Mouse (Mus musculus) heart, embryonic 16.5 days (tissue): ENCODE measurements around the gene Mcpt2. TPM values are rescaled to one million over a fixed set of nuclear protein-coding genes. Genes with fewer than 3 reads are reported as not detected.
"Not testable (repeated sequence)": the region's sequence is repeated elsewhere in the genome, so short reads cannot be mapped to it uniquely, and the experiment has no call there.

Experiments used
- ATAC-seq: fragments of 200-750 bp; cut with Nextera tagmentation; replicated peaks from 2 replicates; pipeline ENCODE4 v1.8.0; 2017; ENCODE audit warnings: moderate number of reproducible peaks; ENCODE audit not compliant: insufficient read depth, low FRiP score; ENCODE audit errors: extremely low read depth
- H3K27ac ChIP-seq: fragments of 300-500 bp; sonication (generic); 2 replicates; pipeline ENCODE4 v1.5.1; 2014; ENCODE audit warnings: mild to moderate bottlenecking, low read length, control low read depth, moderate library complexity
- H3K27me3 ChIP-seq: fragments of 300-500 bp; sonication (generic); 2 replicates; pipeline ENCODE4 v1.6.1; 2014; ENCODE audit warnings: low read length, mixed read lengths; ENCODE audit not compliant: control insufficient read depth, insufficient read depth
- H3K36me3 ChIP-seq: fragments of 300-500 bp; sonication (generic); 2 replicates; pipeline ENCODE4 v1.6.1; 2014; ENCODE audit not compliant: control insufficient read depth, insufficient read depth
- H3K4me1 ChIP-seq: fragments of 300-500 bp; sonication (generic); 2 replicates; pipeline ENCODE4 v1.6.1; 2014; ENCODE audit warnings: low read length, mixed read lengths; ENCODE audit not compliant: control insufficient read depth, insufficient read depth
- H3K4me2 ChIP-seq: fragments of 300-500 bp; sonication (generic); 2 replicates; pipeline ENCODE4 v1.6.1; 2014; ENCODE audit warnings: low read depth, mild to moderate bottlenecking, control low read depth, low read length
- H3K4me3 ChIP-seq: fragments of 300-500 bp; sonication (generic); 2 replicates; pipeline ENCODE4 v1.5.1; 2014; ENCODE audit warnings: mild to moderate bottlenecking, control low read depth, low read length
- H3K9ac ChIP-seq: fragments of 300-500 bp; sonication (generic); 2 replicates; pipeline ENCODE4 v1.6.1; 2014; ENCODE audit warnings: low read length, control low read depth
- H3K9me3 ChIP-seq: fragments of 300-500 bp; sonication (generic); replicated peaks from 2 replicates; pipeline ENCODE4 v1.6.1; 2016; ENCODE audit warnings: low read length; ENCODE audit not compliant: control insufficient read depth
- WGBS: fragments of 180-500 bp; shearing (Covaris S2); extraction: QIAGEN DNeasy Blood & Tissue Kit; methylation state at CpG from one replicate; pipeline ENCODE4 v1.1.7; 2014; 5-methylcytosine and 5-hydroxymethylcytosine counted together
- polyA plus RNA-seq: library from polyadenylated mRNA; unstranded; fragments of >200 nt; fragmentation: Nextera tagmentation; extraction: Ambion mirVana; gene quantifications from 2 replicates; pipeline ENCODE4 v1.2.1, GENCODE M21; 2015

The Mcpt2 gene
- not detected in 2 replicates for polyA plus RNA-seq

DNA sequence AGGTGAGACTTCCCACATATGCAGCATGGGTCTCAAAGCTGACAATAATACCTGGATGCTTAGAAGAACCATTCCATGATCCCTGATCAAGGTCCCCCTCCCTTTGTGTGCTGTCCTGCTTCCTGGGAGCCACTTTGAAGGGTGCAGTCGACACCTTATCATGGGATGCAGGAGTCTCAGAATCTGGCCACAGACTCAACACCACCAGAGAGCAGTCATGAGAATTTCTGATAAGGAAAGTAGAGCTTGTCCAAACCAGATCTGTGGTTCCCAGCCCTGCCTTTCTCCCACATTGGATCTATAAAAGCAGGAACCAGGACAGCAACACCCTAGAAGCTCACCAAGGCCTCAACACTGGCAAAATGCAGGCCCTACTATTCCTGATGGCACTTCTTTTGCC, at the start of gene Mcpt2:
Gene Mcpt2 (plus strand): TSS at position 250 of the 400 bp plus-strand sequence.
- H3K4me3 ChIP-seq, H3K27ac ChIP-seq, ATAC-seq, H3K9ac ChIP-seq, H3K4me2 ChIP-seq, H3K4me1 ChIP-seq, H3K9me3 ChIP-seq, H3K36me3 ChIP-seq, H3K27me3 ChIP-seq: not testable (repeated sequence)
- WGBS, result 31% methylated on average over 1 of the region's 1 CpGs

DNA sequence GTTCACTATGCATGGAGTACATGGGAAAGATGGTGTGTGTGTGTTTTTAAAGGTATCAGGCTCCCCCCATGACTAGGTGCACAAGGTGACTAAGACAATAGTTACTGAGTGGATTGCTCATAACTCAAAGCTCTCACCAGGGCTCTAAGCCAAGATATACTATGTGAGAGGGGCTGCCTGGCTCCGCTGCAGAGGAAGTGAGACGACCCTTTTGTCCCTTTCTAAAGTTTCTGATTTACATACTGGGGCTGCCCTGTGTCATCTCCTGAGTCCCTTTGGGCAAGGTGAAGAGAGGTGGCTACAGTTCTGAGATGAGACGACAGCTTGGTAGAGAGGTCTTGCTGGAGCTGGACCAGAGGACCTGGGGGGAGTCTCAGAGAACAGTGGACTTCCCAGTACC, 28.7 kb upstream of the Mcpt2 start:
- Histone ChIP-seq H3K4me2 (no peak overlapping the region), H3K27me3 (no peaks in the 10 kb centered on the region), H3K4me3 (no peak overlapping the region), H3K9me3 (no peaks in the 10 kb centered on the region), H3K9ac (no peak overlapping the region), H3K36me3 (no peaks in the 10 kb centered on the region), H3K27ac (no peak overlapping the region), H3K4me1 (no peaks in the 10 kb centered on the region)
- WGBS, result 49% methylated on average over 3 of the region's 3 CpGs
- ATAC-seq, result no peak

- WGBS, result 77% methylated on average over 2 of the region's 2 CpGs
- H3K9ac ChIP-seq, result no peak overlapping the region
- H3K9me3 ChIP-seq, result no peaks in the 10 kb centered on the region
- H3K4me2 ChIP-seq, result no peak overlapping the region
- no peak overlapping the region for H3K27ac ChIP-seq
- no peak for ATAC-seq
- H3K4me1 ChIP-seq, result no peaks in the 10 kb centered on the region
- H3K27me3 ChIP-seq, result no peaks in the 10 kb centered on the region
- H3K36me3 ChIP-seq, result no peaks in the 10 kb centered on the region
- no peak overlapping the region for H3K4me3 ChIP-seq
Measured at GRCm38 (mm10) chr14:56013924-56014323, 27.9 kb upstream of the Mcpt2 start.

DNA sequence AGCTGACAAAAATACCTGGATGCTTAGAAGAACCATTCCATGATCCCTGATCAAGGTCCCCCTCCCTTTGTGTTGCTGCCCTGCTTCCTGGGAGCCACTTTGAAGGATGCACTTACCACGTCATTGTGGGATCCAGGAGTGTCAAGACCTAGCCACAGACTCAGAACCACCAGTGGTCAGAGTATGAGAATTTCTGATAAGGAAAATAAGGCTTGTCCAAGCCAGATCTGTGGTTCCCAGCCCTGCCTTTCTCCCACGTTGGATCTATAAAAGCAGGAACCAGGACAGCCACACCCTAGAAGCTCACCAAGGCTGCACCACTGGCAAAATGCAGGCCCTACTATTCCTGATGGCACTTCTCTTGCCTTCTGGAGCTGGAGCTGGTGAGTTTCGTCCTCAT, 24.2 kb upstream of the Mcpt2 start, which contains the start of gene Mcpt1:
Gene Mcpt1 (plus strand): TSS at position 301 of the 400 bp plus-strand sequence.
- H3K9me3 ChIP-seq, H3K9ac ChIP-seq, H3K27ac ChIP-seq, H3K4me1 ChIP-seq, H3K4me3 ChIP-seq, H3K27me3 ChIP-seq, H3K4me2 ChIP-seq, ATAC-seq, H3K36me3 ChIP-seq: not testable (repeated sequence)
- 64% methylated on average over 3 of the region's 3 CpGs for WGBS

DNA sequence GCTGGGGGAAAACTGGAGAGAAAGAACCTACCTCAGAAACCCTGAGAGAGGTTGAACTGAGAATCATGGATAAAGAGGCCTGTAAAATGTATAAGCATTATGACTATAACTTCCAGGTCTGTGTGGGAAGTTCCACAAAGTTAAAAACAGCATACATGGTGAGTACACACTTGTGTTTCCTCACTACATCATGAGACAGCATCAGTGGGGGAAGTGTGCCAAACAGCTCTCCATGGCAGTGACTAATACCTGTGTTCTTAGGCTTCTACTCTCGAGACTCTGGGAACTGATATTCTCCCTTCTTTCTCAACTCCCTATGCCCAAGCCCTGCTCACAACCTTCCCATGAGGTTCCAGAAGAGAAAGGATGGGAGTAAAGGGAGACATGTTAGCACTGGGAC, 22.4 kb upstream of the Mcpt2 start:
- Histone ChIP-seq H3K4me1 (no peaks in the 10 kb centered on the region), H3K4me3 (no peak overlapping the region), H3K4me2 (no peak overlapping the region), H3K27ac (no peak overlapping the region), H3K9me3 (no peaks in the 10 kb centered on the region), H3K36me3 (no peaks in the 10 kb centered on the region), H3K27me3 (no peaks in the 10 kb centered on the region), H3K9ac (no peak overlapping the region)
- WGBS, result 44% methylated on average over 1 of the region's 1 CpGs
- ATAC-seq, result no peak

DNA sequence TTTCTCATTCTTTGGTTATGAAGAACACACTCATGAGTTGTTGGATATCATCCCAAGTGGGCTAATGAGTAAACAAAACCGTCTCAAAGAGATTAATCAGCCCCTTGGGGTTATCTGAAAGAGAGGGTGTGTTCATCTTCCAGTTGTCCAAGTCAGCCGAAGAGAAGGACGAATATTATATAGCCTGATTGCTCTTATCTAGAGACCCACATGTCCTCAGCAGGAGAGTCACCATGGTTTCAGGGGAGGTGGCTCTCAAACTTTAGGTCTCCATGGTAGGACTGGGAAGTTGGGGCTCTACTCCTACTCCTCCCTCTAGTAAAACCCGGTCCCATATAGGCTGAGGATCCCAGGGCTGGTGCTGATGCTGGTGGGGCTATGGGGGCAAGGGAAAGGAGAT, 20.5 kb upstream of the Mcpt2 start:
- not testable (repeated sequence) for H3K9me3 ChIP-seq, H3K4me3 ChIP-seq, H3K4me2 ChIP-seq, ATAC-seq, H3K27me3 ChIP-seq, H3K36me3 ChIP-seq, H3K4me1 ChIP-seq, H3K9ac ChIP-seq, H3K27ac ChIP-seq
- 61% methylated on average over 3 of the region's 4 CpGs for whole genome bisulfite sequencing

GRCm38 (mm10) chr14:56030395-56030794, 11.4 kb upstream of the Mcpt2 start, which contains the start of gene Mcpt9:
Gene Mcpt9, minus strand, starts transcription at chr14:56030495.
- H3K27me3 ChIP-seq, H3K36me3 ChIP-seq, H3K9me3 ChIP-seq, H3K9ac ChIP-seq, H3K27ac ChIP-seq, ATAC-seq, H3K4me2 ChIP-seq, H3K4me3 ChIP-seq, H3K4me1 ChIP-seq: not testable (repeated sequence)
- 77% methylated on average over 3 of the region's 3 CpGs for WGBS

DNA sequence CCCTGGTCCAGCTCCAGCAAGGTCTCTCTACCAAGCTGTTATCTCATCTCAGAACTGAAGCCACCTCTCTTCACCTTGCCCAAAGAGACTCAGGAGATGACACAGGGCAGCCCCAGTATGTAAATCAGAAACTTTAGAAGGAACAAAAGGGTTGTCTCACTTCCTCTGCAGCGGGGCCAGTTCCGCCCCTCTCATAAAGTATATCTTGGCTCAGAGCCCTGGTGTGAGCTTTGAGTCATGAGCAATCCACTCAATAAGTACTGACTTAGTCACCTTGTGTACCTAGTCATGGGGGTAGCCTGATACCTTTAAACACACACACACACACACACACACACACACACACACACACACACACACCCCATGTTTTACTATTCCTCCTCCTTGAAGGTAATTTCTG, 7.4 kb upstream of the Mcpt2 start:
- Histone ChIP-seq H3K27me3 (no peaks in the 10 kb centered on the region), H3K27ac (no peak overlapping the region), H3K9me3 (no peaks in the 10 kb centered on the region), H3K9ac (no peak overlapping the region), H3K4me3 (no peak overlapping the region), H3K36me3 (no peaks in the 10 kb centered on the region), H3K4me1 (no peaks in the 10 kb centered on the region), H3K4me2 (no peak overlapping the region)
- ATAC-seq, result no peak
- WGBS, result 48% methylated on average over 2 of the region's 2 CpGs

DNA sequence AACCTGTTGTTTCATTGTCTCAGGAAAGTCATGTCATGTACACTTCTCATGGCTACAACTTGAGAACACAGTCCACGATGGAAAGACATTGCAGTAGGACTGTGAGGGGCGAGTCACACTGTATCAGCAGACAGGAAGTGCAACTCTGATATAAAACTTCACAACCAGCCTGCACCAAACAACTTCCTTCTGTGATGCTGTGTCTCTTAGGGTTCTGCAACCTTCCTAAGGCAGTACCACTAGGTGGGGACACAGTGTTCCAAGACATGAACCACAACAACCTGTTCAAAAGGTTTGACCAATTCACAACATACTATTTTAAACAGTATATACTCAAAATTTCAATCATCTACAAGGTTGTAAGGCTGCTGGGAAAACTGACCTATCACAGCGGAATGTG, 13.6 kb downstream of the Mcpt2 start:
- no peak for ATAC-seq
- H3K9me3 ChIP-seq, result no peaks in the 10 kb centered on the region
- 57% methylated on average over 3 of the region's 3 CpGs for WGBS
- no peak overlapping the region for H3K9ac ChIP-seq
- no peak overlapping the region for H3K4me3 ChIP-seq
- no peak overlapping the region for H3K4me2 ChIP-seq
- no peaks in the 10 kb centered on the region for H3K27me3 ChIP-seq
- H3K4me1 ChIP-seq, result 0 out of 2 replicates have a peak, but pooled peaks cover 3% of the 10 kb centered on the region
- H3K36me3 ChIP-seq, result no peaks in the 10 kb centered on the region
- H3K27ac ChIP-seq, result no peak overlapping the region

- H3K4me3 ChIP-seq, result no peak overlapping the region
- no peak overlapping the region for H3K27ac ChIP-seq
- H3K9me3 ChIP-seq, result no peaks in the 10 kb centered on the region
- peak; percentile 63 for ATAC-seq
- no peaks in the 10 kb centered on the region for H3K27me3 ChIP-seq
- no peak overlapping the region for H3K4me2 ChIP-seq
- 0 out of 2 replicates have a peak, but pooled peaks cover 3% of the 10 kb centered on the region for H3K4me1 ChIP-seq
- H3K36me3 ChIP-seq, result no peaks in the 10 kb centered on the region
- no peak overlapping the region for H3K9ac ChIP-seq
- 42% methylated on average over 4 of the region's 4 CpGs for WGBS
Measured at GRCm38 (mm10) chr14:56057722-56058121, 15.9 kb downstream of the Mcpt2 start.
